22 mouse cellular contexts compared by ENCODE assay signal in the genomic region with DNA sequence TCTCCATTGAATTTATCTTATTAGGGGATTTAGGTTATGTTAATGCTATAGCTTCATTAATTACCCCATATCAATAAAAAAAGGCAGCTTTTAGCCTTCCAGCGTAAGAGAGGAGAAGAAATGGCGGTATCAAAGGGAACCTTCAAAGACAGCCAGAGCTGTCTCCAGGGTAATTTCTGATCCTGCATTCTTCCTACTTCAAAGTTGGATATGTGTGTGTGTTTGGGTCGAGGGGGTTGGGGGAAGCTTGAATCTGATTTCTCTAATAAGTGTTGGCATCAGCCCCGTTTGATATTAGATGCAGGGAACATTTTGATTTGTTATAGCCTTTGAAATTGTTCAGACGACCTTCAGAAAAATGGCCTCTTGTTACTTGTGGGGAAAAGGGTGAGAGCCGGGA.
"Had no signal": no experiment of that assay in that cellular context is flagged by ENCODE, and none has a peak within 500 bp of the region (broad histone marks: within the 10 kb centered on the region; RNA-seq: fewer than 3 reads in every experiment).

No protein-coding gene starts in this region.

- ATAC-seq: forebrain, embryonic 16.5 days; hindbrain, embryonic 16.5 days; intestine, embryonic 16.5 days had no signal

- H3K27ac ChIP-seq: gastrocnemius, adult 2 months; heart, embryonic 13.5 days; heart, embryonic 15.5 days; hindbrain, embryonic 12.5 days; hindbrain, embryonic 14.5 days; left cerebral cortex, adult 2 months; limb, embryonic 10.5 days; limb, embryonic 12.5 days had no signal

- DNase-seq: gastrocnemius, adult 2 months; gastrocnemius, postnatal 10 days; gastrocnemius, postnatal 25 days; heart, adult 18-20 months; heart, postnatal 14 days; heart, postnatal 36 days; kidney, adult 11 months; kidney, adult 8-10 months; kidney, postnatal 10 days; kidney, postnatal 25 days; liver had no signal

- H3K4me1 ChIP-seq: heart, embryonic 15.5 days had no signal

- H3K9me3 ChIP-seq: heart, embryonic 13.5 days; heart, embryonic 15.5 days; hindbrain, embryonic 12.5 days; limb, embryonic 10.5 days; limb, embryonic 12.5 days had no signal

- H3K4me2 ChIP-seq: heart, embryonic 11.5 days; heart, embryonic 13.5 days; heart, embryonic 15.5 days; hindbrain, embryonic 12.5 days; hindbrain, embryonic 14.5 days; limb, embryonic 12.5 days had no signal

- H3K27me3 ChIP-seq: heart, embryonic 13.5 days; heart, embryonic 15.5 days; hindbrain, embryonic 12.5 days; limb, embryonic 12.5 days had no signal

- H3K9ac ChIP-seq: heart, embryonic 13.5 days; heart, embryonic 15.5 days; hindbrain, embryonic 12.5 days; hindbrain, embryonic 14.5 days; limb, embryonic 12.5 days had no signal

- H3K4me3 ChIP-seq: gastrocnemius, adult 2 months; heart, embryonic 13.5 days; heart, embryonic 15.5 days; hindbrain, embryonic 12.5 days; left cerebral cortex, adult 2 months; limb, embryonic 10.5 days; limb, embryonic 12.5 days had no signal

- H3K36me3 ChIP-seq: heart, embryonic 15.5 days had no signal
